In genomic region chr14:51128775-51129623, GRCm38 (mm10) we compare ENCODE assay signal across 17 mouse cellular contexts. TPM values are rescaled to one million over a fixed set of nuclear protein-coding genes. Genes with fewer than 3 reads are reported as not detected.
DNase-seq lines count a peak whose midpoint lies in the region; ATAC-seq and TF ChIP-seq lines count a peak whose summit lies in the region.
"Had no signal": no experiment of that assay in that cellular context is flagged by ENCODE, and none has a peak within 500 bp of the region (broad histone marks: within the 10 kb centered on the region; RNA-seq: fewer than 3 reads in every experiment).

No protein-coding gene starts in this region.

- H3K4me1 ChIP-seq in stomach, embryonic 15.5 days: no peaks in the 10 kb centered on the region
- H3K4me1 ChIP-seq in stomach, postnatal 0 days (replicated peaks; ENCODE audit: control insufficient read depth, insufficient read depth): no peaks in the 10 kb centered on the region
- H3K4me1 ChIP-seq in erythroblast, embryonic 14.5 days (ENCODE audit: control insufficient read depth): peaks cover 87% of the 10 kb centered on the region
- H3K4me1 ChIP-seq in stomach, embryonic 16.5 days (ENCODE audit: control insufficient read depth, insufficient read depth, low read length): no peaks in the 10 kb centered on the region; the same call in 1 of the 2 replicates
- H3K4me1 ChIP-seq in forebrain, embryonic 10.5 days: no peaks in the 10 kb centered on the region
- H3K4me1 ChIP-seq: limb, embryonic 13.5 days had no signal

- H3K4me3 ChIP-seq in stomach, embryonic 15.5 days (replicated peaks): 0 out of 2 replicates have a peak overlapping the region, but pooled peaks have one; percentile 2
- H3K4me3 ChIP-seq in stomach, postnatal 0 days (ENCODE audit: low read depth, low read length): no peak overlapping the region
- peak overlapping the region; percentile 63 for H3K4me3 ChIP-seq in erythroblast, embryonic 14.5 days (replicated peaks)
- peak overlapping the region; percentile 8; the same call in 1 of the 2 replicates for H3K4me3 ChIP-seq in stomach, embryonic 16.5 days (replicated peaks; ENCODE audit: low read length)
- no peak overlapping the region for H3K4me3 ChIP-seq in forebrain, embryonic 10.5 days
- H3K4me3 ChIP-seq: limb, embryonic 13.5 days had no signal

- TF ChIP-seq CTCF in stomach, postnatal 0 days (IDR thresholded peaks at IDR 0.05; ENCODE audit: low read depth): no peak

- DNase-seq in stomach, postnatal 0 days (ENCODE audit: low spot score): no peak
- DNase-seq in right cerebral cortex, postnatal 36 days (ENCODE audit: low spot score in 2 of 2): no peak
- no peak for DNase-seq in cerebellum, postnatal 25 days
- no peak for DNase-seq in forebrain, embryonic 10.5 days (ENCODE audit: extremely low spot score, low spot score)
- DNase-seq: adrenal gland, adult 2 months; cerebellum, postnatal 36 days; layer of hippocampus, adult 9-11 months had no signal

- no peaks in the 10 kb centered on the region for H3K27me3 ChIP-seq in stomach, embryonic 15.5 days (replicated peaks)
- no peaks in the 10 kb centered on the region for H3K27me3 ChIP-seq in stomach, postnatal 0 days (ENCODE audit: control insufficient read depth, insufficient read depth, low read length)
- no peaks in the 10 kb centered on the region for H3K27me3 ChIP-seq in erythroblast, embryonic 14.5 days (ENCODE audit: control insufficient read depth)
- no peaks in the 10 kb centered on the region for H3K27me3 ChIP-seq in stomach, embryonic 16.5 days (ENCODE audit: control insufficient read depth, insufficient read depth, low read length)
- H3K27me3 ChIP-seq in forebrain, embryonic 10.5 days (ENCODE audit: poor library complexity, severe bottlenecking): no peaks in the 10 kb centered on the region
- H3K27me3 ChIP-seq: limb, embryonic 13.5 days had no signal

- ATAC-seq in stomach, embryonic 15.5 days (ENCODE audit: insufficient read depth, low FRiP score, low read depth): no peak
- no peak for ATAC-seq in stomach, postnatal 0 days (ENCODE audit: low FRiP score, low TSS enrichment)
- peak; percentile 80 for ATAC-seq in megakaryocyte, adult 5-6 weeks (ENCODE audit: poor library complexity, severe bottlenecking)
- ATAC-seq in stomach, embryonic 16.5 days (ENCODE audit: insufficient read depth, low FRiP score): no peak

- H3K9ac ChIP-seq in stomach, embryonic 15.5 days: no peak overlapping the region
- no peak overlapping the region for H3K9ac ChIP-seq in stomach, postnatal 0 days (ENCODE audit: low read length)
- H3K9ac ChIP-seq in stomach, embryonic 16.5 days (ENCODE audit: low read length): no peak overlapping the region
- H3K9ac ChIP-seq: limb, embryonic 13.5 days had no signal

- H3K36me3 ChIP-seq in stomach, embryonic 15.5 days: no peaks in the 10 kb centered on the region
- H3K36me3 ChIP-seq in stomach, postnatal 0 days (ENCODE audit: control insufficient read depth, insufficient read depth, low read length): no peaks in the 10 kb centered on the region
- H3K36me3 ChIP-seq in erythroblast, embryonic 14.5 days (ENCODE audit: control insufficient read depth): peaks cover 9% of the 10 kb centered on the region
- H3K36me3 ChIP-seq in stomach, embryonic 16.5 days (ENCODE audit: control insufficient read depth, insufficient read depth, low read length): no peaks in the 10 kb centered on the region
- H3K36me3 ChIP-seq in forebrain, embryonic 10.5 days (replicated peaks): no peaks in the 10 kb centered on the region
- H3K36me3 ChIP-seq: limb, embryonic 13.5 days had no signal

- H3K9me3 ChIP-seq in stomach, embryonic 15.5 days: no peaks in the 10 kb centered on the region
- H3K9me3 ChIP-seq in stomach, postnatal 0 days (ENCODE audit: control insufficient read depth, low read length): no peaks in the 10 kb centered on the region
- H3K9me3 ChIP-seq in erythroblast, embryonic 14.5 days (ENCODE audit: control insufficient read depth, low read length): peaks cover 2% of the 10 kb centered on the region; the same call in 1 of the 2 replicates
- H3K9me3 ChIP-seq in stomach, embryonic 16.5 days (replicated peaks; ENCODE audit: control insufficient read depth, low read length): no peaks in the 10 kb centered on the region
- no peaks in the 10 kb centered on the region for H3K9me3 ChIP-seq in forebrain, embryonic 10.5 days
- H3K9me3 ChIP-seq: limb, embryonic 13.5 days had no signal

- 68% methylated on average over 9 of the region's 9 CpGs for WGBS in stomach, embryonic 15.5 days
- 73% methylated on average over 9 of the region's 9 CpGs for WGBS in stomach, postnatal 0 days
- 72% methylated on average over 9 of the region's 9 CpGs for WGBS in stomach, embryonic 16.5 days
- WGBS in forebrain, embryonic 10.5 days: 85% methylated on average over 9 of the region's 9 CpGs

- peak overlapping the region; percentile 8; the same call in 1 of the 2 replicates for H3K27ac ChIP-seq in stomach, embryonic 15.5 days
- no peak overlapping the region for H3K27ac ChIP-seq in stomach, postnatal 0 days (replicated peaks)
- peak overlapping the region; percentile 33; the same call in 1 of the 2 replicates for H3K27ac ChIP-seq in stomach, embryonic 16.5 days (ENCODE audit: low read length)
- H3K27ac ChIP-seq in forebrain, embryonic 10.5 days: no peak overlapping the region
- H3K27ac ChIP-seq: limb, embryonic 13.5 days had no signal

- H3K4me2 ChIP-seq in stomach, embryonic 15.5 days: no peak overlapping the region
- no peak overlapping the region for H3K4me2 ChIP-seq in stomach, postnatal 0 days (replicated peaks; ENCODE audit: low read depth)
- no peak overlapping the region for H3K4me2 ChIP-seq in stomach, embryonic 16.5 days (ENCODE audit: low read depth, low read length)
- H3K4me2 ChIP-seq: limb, embryonic 13.5 days had no signal

- TF ChIP-seq EP300 in stomach, postnatal 0 days (optimal IDR thresholded peaks at IDR 0.05): no peak

RNA-seq across cellular contexts. Expression of gene Rnase6, which starts 5.3 kb away (rescaled TPM):
- polyA plus RNA-seq in stomach, embryonic 15.5 days (2015; fragmentation: Nextera tagmentation; extraction: Ambion mirVana): 2.8 and 3.1 TPM in 2 replicates
- 1.2 and 1.3 TPM in 2 replicates for polyA plus RNA-seq in stomach, postnatal 0 days (2015; fragmentation: Nextera tagmentation; extraction: Ambion mirVana)
- polyA plus RNA-seq in erythroblast, embryonic 14.5 days (2012): 0.09 and 0.10 TPM in 2 replicates
- total RNA-seq in megakaryocyte, adult 5-6 weeks (2015): 288 and 294 TPM in 2 replicates
- 303 and 351 TPM in 2 replicates for total RNA-seq in megakaryocyte, adult 5-6 weeks (2017)
- 1.9 and 2.9 TPM in 2 replicates for polyA plus RNA-seq in stomach, embryonic 16.5 days (2015; fragmentation: Nextera tagmentation; extraction: Ambion mirVana)
- polyA plus RNA-seq in forebrain, embryonic 10.5 days (2016; fragmentation: Nextera tagmentation; extraction: Ambion mirVana): 0.26 and 0.30 TPM in 2 replicates
- total RNA-seq: ES-E14 had no signal

RNA-seq across cellular contexts. Expression of gene Eddm3b, which starts 14.8 kb away (rescaled TPM):
- not detected in 2 replicates for polyA plus RNA-seq in stomach, embryonic 15.5 days (2015; fragmentation: Nextera tagmentation; extraction: Ambion mirVana)
- polyA plus RNA-seq in stomach, postnatal 0 days (2015; fragmentation: Nextera tagmentation; extraction: Ambion mirVana): not detected in 2 replicates
- not detected in 2 replicates for polyA plus RNA-seq in erythroblast, embryonic 14.5 days (2012)
- not detected in 2 replicates for total RNA-seq in megakaryocyte, adult 5-6 weeks (2015)
- total RNA-seq in megakaryocyte, adult 5-6 weeks (2017): not detected in 2 replicates
- not detected in 2 replicates for polyA plus RNA-seq in stomach, embryonic 16.5 days (2015; fragmentation: Nextera tagmentation; extraction: Ambion mirVana)
- polyA plus RNA-seq in forebrain, embryonic 10.5 days (2016; fragmentation: Nextera tagmentation; extraction: Ambion mirVana): 0.28 TPM in 1 of 2 replicates, not detected in the other
- total RNA-seq: adrenal gland, adult 2 months; ES-E14; gastrocnemius, adult 18-20 months; midbrain, postnatal 0 days had no signal
- polyA plus RNA-seq: adrenal gland, adult 2 months; heart, embryonic 16.5 days; intestine, embryonic 16.5 days; limb, embryonic 13.5 days had no signal

RNA-seq across cellular contexts. Expression of gene Rnase1, which starts 17.6 kb away (rescaled TPM):
- polyA plus RNA-seq in stomach, embryonic 15.5 days (2015; fragmentation: Nextera tagmentation; extraction: Ambion mirVana): 57.6 and 62.8 TPM in 2 replicates
- polyA plus RNA-seq in stomach, postnatal 0 days (2015; fragmentation: Nextera tagmentation; extraction: Ambion mirVana): 21.1 and 24.2 TPM in 2 replicates
- polyA plus RNA-seq in erythroblast, embryonic 14.5 days (2012): not detected in 2 replicates
- not detected in 2 replicates for total RNA-seq in megakaryocyte, adult 5-6 weeks (2015)
- total RNA-seq in megakaryocyte, adult 5-6 weeks (2017): not detected in 2 replicates
- 117 and 170 TPM in 2 replicates for polyA plus RNA-seq in stomach, embryonic 16.5 days (2015; fragmentation: Nextera tagmentation; extraction: Ambion mirVana)
- not detected in 2 replicates for polyA plus RNA-seq in forebrain, embryonic 10.5 days (2016; fragmentation: Nextera tagmentation; extraction: Ambion mirVana)
- total RNA-seq: ES-E14 had no signal
- polyA plus RNA-seq: adrenal gland, adult 2 months had no signal

RNA-seq across cellular contexts. Expression of gene Rnase2b, which starts 33.1 kb away (rescaled TPM):
- not detected in 2 replicates for polyA plus RNA-seq in stomach, embryonic 15.5 days (2015; fragmentation: Nextera tagmentation; extraction: Ambion mirVana)
- polyA plus RNA-seq in stomach, postnatal 0 days (2015; fragmentation: Nextera tagmentation; extraction: Ambion mirVana): 0.31 and 0.39 TPM in 2 replicates
- polyA plus RNA-seq in erythroblast, embryonic 14.5 days (2012): not detected in 2 replicates
- 7.5 and 8.9 TPM in 2 replicates for total RNA-seq in megakaryocyte, adult 5-6 weeks (2015)
- total RNA-seq in megakaryocyte, adult 5-6 weeks (2017): 0.92 and 4.3 TPM in 2 replicates
- not detected in 2 replicates for polyA plus RNA-seq in stomach, embryonic 16.5 days (2015; fragmentation: Nextera tagmentation; extraction: Ambion mirVana)
- polyA plus RNA-seq in forebrain, embryonic 10.5 days (2016; fragmentation: Nextera tagmentation; extraction: Ambion mirVana): not detected in 2 replicates
- total RNA-seq: adrenal gland, adult 2 months; ES-E14; gastrocnemius, adult 18-20 months; midbrain, postnatal 0 days had no signal
- polyA plus RNA-seq: adrenal gland, adult 2 months; heart, embryonic 16.5 days; intestine, embryonic 16.5 days; limb, embryonic 13.5 days; midbrain, postnatal 0 days had no signal

RNA-seq across cellular contexts. Expression of gene Ang, which starts 38.0 kb away (rescaled TPM):
- 44.8 and 50.6 TPM in 2 replicates for polyA plus RNA-seq in stomach, embryonic 15.5 days (2015; fragmentation: Nextera tagmentation; extraction: Ambion mirVana)
- polyA plus RNA-seq in stomach, postnatal 0 days (2015; fragmentation: Nextera tagmentation; extraction: Ambion mirVana): 27.7 and 29.5 TPM in 2 replicates
- not detected in 2 replicates for polyA plus RNA-seq in erythroblast, embryonic 14.5 days (2012)
- total RNA-seq in megakaryocyte, adult 5-6 weeks (2015): 8.2 and 10.0 TPM in 2 replicates
- 9.4 and 13.7 TPM in 2 replicates for total RNA-seq in megakaryocyte, adult 5-6 weeks (2017)
- 39.4 and 41.6 TPM in 2 replicates for polyA plus RNA-seq in stomach, embryonic 16.5 days (2015; fragmentation: Nextera tagmentation; extraction: Ambion mirVana)
- 1.7 and 1.9 TPM in 2 replicates for polyA plus RNA-seq in forebrain, embryonic 10.5 days (2016; fragmentation: Nextera tagmentation; extraction: Ambion mirVana)

Comparison
In these comparisons a context has a peak if more than half of its experiments do, and no peak if none do; other contexts are left out.
1. H3K27ac ChIP-seq: peak in stomach, embryonic 15.5 days (single experiment) and stomach, embryonic 16.5 days (single experiment); none in stomach, postnatal 0 days (single experiment) and forebrain, embryonic 10.5 days (single experiment).
2. H3K4me3 ChIP-seq: peak in stomach, embryonic 15.5 days (single experiment), erythroblast, embryonic 14.5 days (single experiment) and stomach, embryonic 16.5 days (single experiment); none in stomach, postnatal 0 days (single experiment) and forebrain, embryonic 10.5 days (single experiment).
3. RNA of gene Rnase1, which starts 17.6 kb away (polyA plus RNA-seq): 117 to 170 TPM in stomach, embryonic 16.5 days, 57.6 to 62.8 TPM in stomach, embryonic 15.5 days and 21.1 to 24.2 TPM in stomach, postnatal 0 days; not detected in forebrain, embryonic 10.5 days and not detected in erythroblast, embryonic 14.5 days; every median in the first group is over 10 times any median in the second.